Mouse (Mus musculus) olfactory bulb, adult 2 months (tissue): ENCODE data around the gene Rpl27. TPM values are rescaled to one million over a fixed set of nuclear protein-coding genes. Genes with fewer than 3 reads are reported as not detected.
A peak's percentile ranks its signal among the peaks of the same experiment; 100 is the strongest.
"Not testable (repeated sequence)": the region's sequence is repeated elsewhere in the genome, so short reads cannot be mapped to it uniquely, and the experiment has no call there.

Experiments
- H3K27ac ChIP-seq: fragments of 200-500 bp; 2 replicates; pipeline ENCODE4 v1.5.1; 2012; ENCODE audit warnings: low read depth, low read length; ENCODE audit not compliant: insufficient read depth
- H3K4me1 ChIP-seq: fragments of 200-500 bp; 2 replicates; pipeline ENCODE4 v1.6.1; 2012; ENCODE audit warnings: low read length; ENCODE audit not compliant: control insufficient read depth, insufficient read depth
- H3K4me3 ChIP-seq: fragments of 200-500 bp; 2 replicates; pipeline ENCODE4 v1.5.1; 2012; ENCODE audit warnings: mild to moderate bottlenecking, low read depth, low read length, moderate library complexity; ENCODE audit not compliant: insufficient read depth
- CTCF ChIP-seq: fragments of 200-500 bp; IDR thresholded peaks from 2 replicates; pipeline ENCODE4 v1.5.1; 2012; ENCODE audit warnings: low read depth, mild to moderate bottlenecking, low read length, moderate library complexity; ENCODE audit not compliant: insufficient read depth
- POLR2A ChIP-seq: fragments of 200-500 bp; IDR thresholded peaks from 2 replicates; pipeline ENCODE4 v1.6.1; 2012; ENCODE audit warnings: mild to moderate bottlenecking, low read depth, low read length, moderate library complexity; ENCODE audit not compliant: insufficient read depth
- WGBS: fragments of 180-500 bp; shearing (Covaris S2); methylation state at CpG from one replicate; pipeline ENCODE4 v1.1.7; 2018; 5-methylcytosine and 5-hydroxymethylcytosine counted together
- polyA plus RNA-seq: library from polyadenylated mRNA; stranded (reverse); fragments of >200 nt; gene quantifications from 2 replicates; pipeline ENCODE4 v1.2.4, GENCODE M21; 2012; ENCODE audit warnings: low replicate concordance; ENCODE audit not compliant: missing spikeins, insufficient read depth, insufficient read length

The Rpl27 gene
- polyA plus RNA-seq, 1 experiment: not detected

DNA sequence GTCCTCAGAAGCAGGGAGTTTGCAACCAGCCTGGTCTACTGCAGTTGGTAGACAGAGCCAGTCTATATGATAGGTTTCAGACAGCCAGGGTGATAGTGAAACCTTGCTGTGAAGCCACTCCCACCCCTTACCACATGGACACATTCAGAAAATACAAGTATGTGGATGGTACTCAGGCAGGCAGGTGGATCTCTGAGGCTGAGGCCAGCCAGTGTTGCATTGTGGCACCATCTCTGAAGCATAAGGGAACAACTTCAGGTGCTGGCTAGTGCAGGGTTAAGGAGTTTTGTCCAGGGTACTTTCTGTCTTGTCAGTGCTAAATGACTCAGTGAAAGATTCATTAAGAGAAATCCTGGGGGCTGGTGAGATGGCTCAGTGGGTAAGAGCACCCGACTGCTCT, 4.2 kb downstream of the Rpl27 start:
- 75% methylated on average over 1 of the region's 1 CpGs for WGBS
- TF ChIP-seq POLR2A: no peak
- no peak for TF ChIP-seq CTCF
- Histone ChIP-seq H3K27ac (no peak overlapping the region), H3K4me1 (peaks cover 4% of the 10 kb centered on the region; the same call in 1 of the 2 replicates), H3K4me3 (no peak overlapping the region)

DNA sequence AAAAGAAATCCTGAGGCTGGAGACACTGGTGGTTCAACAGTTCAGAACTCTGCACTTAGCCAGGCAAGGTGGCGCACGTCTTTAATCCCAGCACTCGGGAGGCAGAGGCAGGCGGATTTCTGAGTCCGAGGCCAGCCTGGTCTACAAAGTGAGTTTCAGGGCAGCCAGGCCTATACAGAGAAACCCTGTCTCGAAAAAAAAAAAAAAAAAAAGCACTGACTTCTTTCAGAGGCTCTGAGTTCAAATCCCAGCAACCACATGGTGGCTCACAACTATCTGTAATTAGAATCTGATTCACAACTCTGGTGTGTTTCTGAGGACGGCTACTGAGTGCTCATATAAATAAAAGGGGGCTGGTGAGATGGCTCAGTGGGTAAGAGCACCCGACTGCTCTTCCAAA, 4.8 kb downstream of the Rpl27 start:
- H3K4me1 ChIP-seq, H3K27ac ChIP-seq, H3K4me3 ChIP-seq: not testable (repeated sequence)
- WGBS: 86% methylated on average over 8 of the region's 8 CpGs

DNA sequence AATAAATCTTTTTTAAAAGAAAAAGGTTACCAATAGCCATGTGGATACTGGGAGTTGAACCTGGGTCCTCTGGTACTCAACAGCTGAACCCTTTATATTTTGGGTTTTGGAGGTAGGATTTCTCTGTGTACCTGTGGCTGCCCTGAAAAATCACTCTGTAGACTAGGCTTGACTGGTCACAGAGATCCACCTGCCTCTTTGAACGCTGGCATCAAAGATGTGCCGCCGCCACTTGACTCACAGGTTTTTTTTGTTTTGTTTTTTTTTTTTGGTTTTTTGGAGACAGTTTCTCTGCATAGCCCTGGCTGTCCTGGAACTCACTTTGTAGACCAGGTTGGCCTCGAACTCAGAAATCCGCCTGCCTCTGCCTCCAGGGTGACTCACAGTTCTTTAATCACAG, 5.7 kb downstream of the Rpl27 start:
- Histone ChIP-seq H3K27ac (no peak overlapping the region), H3K4me1 (peaks cover 4% of the 10 kb centered on the region; the same call in 1 of the 2 replicates), H3K4me3 (no peak overlapping the region)
- TF ChIP-seq POLR2A (no peak), CTCF (no peak)
- 81% methylated on average over 5 of the region's 5 CpGs for WGBS

DNA sequence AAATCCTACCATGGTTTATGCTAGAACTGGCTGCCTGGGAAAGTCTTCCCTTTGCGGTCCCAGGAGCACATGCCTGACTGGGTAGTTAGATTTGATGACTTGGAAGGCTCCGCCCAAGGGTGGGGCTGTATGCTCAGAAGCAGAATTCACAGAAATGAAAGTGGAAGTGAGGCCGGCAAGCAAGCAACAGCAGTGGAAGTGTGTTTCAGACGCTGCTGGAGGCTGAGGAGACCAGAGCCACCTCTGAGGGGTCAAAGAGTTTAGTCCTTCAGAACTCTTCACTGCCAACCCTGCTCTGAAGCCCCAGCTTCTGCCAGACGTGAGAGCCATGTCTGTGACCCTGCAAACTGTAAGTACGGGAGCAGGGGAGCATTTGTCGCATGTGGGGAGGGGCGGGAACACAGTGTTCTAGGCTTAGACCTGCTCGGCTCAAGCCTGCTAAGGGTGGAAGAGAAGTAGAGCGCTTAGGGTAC, 6.2 kb downstream of the Rpl27 start, which contains the start of gene Ifi35:
Ifi35 (plus strand) TSS at position 134 of the 473 bp plus-strand sequence.
- 39% methylated on average over 10 of the region's 10 CpGs for WGBS
- TF ChIP-seq POLR2A (no peak), CTCF (no peak)
- Histone ChIP-seq H3K4me3 (peak within 1 kb of the TSS; percentile 41), H3K4me1 (peaks cover 3% of the 10 kb centered on the region; the same call in 1 of the 2 replicates), H3K27ac (no peak within 1 kb of the TSS)

DNA sequence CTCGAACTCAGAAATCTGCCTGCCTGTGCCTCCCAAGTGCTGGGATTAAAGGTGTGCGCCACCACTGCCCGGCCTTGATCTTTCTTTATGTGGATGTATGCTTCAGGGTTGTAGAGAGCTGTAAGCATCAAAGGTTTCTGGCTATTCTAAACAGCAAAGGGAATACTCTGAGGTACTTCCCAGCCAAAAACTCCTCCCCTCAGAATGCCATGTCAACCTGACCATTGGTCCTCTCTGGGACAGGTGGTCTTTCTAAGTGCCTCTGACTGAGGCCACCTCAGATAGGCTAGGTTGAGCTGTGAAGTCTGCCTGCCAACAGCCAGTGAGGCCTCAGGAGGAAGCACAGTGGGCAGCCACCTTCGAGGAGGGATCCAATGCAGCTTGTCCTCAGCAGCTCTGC, 6.8 kb downstream of the Rpl27 start:
- no peak overlapping the region for H3K27ac ChIP-seq
- TF ChIP-seq CTCF (no peak), POLR2A (no peak)
- WGBS: 76% methylated on average over 4 of the region's 4 CpGs
- no peaks in the 10 kb centered on the region; the same call in 1 of the 2 replicates for H3K4me1 ChIP-seq
- H3K4me3 ChIP-seq: no peak overlapping the region

DNA sequence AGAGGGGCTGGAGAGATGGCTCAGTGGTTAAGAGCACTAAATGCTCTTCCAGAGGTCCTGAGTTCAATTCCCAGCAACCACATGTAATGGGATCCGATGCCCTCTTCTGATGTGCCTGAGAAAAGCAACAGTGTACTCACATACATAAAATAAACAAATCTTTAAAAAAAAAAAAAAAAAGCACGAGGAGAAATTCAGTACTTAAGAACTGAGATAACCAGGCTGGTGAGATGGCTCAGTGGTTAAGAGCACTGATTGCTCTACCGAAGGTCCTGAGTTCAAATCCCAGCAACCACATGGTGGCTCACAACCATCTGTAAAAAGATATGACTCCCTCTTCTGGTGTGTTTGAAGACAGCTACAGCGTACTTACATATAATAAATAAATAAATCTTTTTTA, 7.5 kb downstream of the Rpl27 start:
- H3K4me3 ChIP-seq, H3K4me1 ChIP-seq, H3K27ac ChIP-seq: not testable (repeated sequence)
- WGBS: 85% methylated on average over 4 of the region's 4 CpGs

DNA sequence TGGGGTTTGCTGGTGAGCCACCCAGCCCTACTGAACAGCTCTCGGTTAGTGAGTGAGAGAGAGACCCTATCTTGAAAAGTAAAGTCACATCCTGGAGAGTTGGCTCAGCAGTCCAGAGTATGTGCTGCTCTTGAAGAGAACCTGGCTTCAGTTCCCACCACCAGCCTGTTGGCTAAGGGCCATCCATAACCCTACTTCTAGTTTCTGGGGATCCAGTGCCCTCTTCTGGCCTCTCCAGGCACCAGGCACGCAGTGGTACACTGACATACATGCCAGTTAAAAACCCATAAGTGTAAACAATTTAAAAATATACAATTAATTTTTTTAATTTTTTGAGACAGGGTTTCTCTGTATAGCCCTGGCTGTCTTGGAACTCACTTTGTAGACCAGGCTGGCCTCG, 8.3 kb downstream of the Rpl27 start:
- 84% methylated on average over 3 of the region's 3 CpGs for WGBS
- H3K27ac ChIP-seq: no peak overlapping the region
- no peaks in the 10 kb centered on the region; the same call in 1 of the 2 replicates for H3K4me1 ChIP-seq
- TF ChIP-seq CTCF (no peak), POLR2A (no peak)
- no peak overlapping the region for H3K4me3 ChIP-seq

DNA sequence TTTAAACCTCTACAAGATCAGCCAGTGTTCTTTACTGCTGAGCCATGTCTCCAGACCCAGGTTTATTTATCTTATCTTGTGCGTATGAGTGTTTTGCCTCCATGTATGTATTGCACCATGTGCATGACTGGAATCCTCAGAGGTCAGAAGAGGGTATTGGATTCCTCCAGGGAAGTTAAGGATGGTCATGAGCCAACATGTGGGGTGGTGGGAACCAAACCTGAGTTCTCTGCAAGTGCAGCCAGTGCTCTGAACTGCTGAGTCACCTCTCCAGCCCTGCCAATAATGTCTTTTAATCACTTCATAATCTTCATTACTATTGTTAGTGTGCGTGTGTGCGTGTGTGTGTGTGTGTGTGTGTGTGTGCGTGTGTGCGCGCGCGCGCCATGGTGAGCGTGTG, 9.4 kb downstream of the Rpl27 start:
- WGBS: 93% methylated on average over 10 of the region's 10 CpGs
- no peaks in the 10 kb centered on the region; the same call in 1 of the 2 replicates for H3K4me1 ChIP-seq
- H3K27ac ChIP-seq: no peak overlapping the region
- no peak overlapping the region for H3K4me3 ChIP-seq
- TF ChIP-seq CTCF (no peak), POLR2A (no peak)

DNA sequence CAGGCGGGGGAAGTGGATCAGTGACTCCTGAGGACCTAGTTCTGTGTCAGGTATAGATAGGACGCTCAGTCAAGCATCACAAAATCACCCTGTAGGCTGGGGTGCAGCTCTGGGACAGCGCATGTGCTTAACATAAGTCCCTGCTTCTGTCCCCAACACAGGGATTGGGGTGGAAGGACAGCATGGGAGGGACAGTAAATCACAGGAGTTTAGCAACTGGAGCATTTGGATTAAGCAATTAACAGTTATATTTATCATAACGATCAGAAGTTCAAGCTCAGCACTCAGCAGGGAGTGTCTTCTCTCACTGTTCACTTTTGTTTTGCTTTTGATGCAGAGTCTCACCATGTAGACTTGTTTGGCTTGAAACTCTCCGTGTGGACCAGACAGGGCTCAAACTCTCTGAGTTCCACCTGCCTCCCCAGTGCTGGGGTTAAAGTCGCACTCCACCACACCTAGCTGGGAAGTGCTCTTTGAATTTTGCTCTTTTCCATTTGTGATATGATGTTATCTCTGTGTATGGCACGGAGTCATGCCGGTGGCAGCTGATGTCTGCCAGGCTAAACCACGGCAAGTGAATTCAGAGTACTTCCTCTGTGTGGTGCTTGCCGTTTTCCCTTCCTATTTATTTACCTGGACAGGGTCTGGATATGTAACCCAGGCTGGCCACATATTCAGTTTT, 10.1 kb downstream of the Rpl27 start:
- no peaks in the 10 kb centered on the region; the same call in 1 of the 2 replicates for H3K4me1 ChIP-seq
- WGBS: 69% methylated on average over 10 of the region's 10 CpGs
- no peak overlapping the region for H3K27ac ChIP-seq
- no peak overlapping the region for H3K4me3 ChIP-seq
- TF ChIP-seq POLR2A (no peak), CTCF (no peak)

DNA sequence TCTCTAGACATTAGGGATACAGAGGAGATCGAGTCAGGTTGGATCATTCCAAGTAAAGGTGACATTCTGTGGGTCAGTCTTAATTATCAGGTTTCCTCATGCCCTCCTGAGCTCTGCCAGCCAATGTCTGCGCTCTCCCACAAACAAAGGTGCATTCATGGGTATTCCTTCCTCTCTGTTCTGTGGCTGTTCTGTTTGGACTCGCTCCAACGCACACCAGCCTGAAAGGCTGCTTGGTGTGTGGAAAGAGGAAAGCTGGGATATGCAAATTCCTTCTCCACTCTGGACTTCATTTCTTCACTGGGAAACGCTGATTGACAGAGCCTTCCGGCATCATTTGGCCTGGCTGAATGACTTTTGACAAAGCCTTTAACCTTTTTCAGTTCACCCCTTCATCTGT, 12.6 kb downstream of the Rpl27 start:
- Histone ChIP-seq H3K4me3 (no peak overlapping the region), H3K4me1 (0 out of 2 replicates have a peak, but pooled peaks cover 3% of the 10 kb centered on the region), H3K27ac (no peak overlapping the region)
- no peak for TF ChIP-seq POLR2A
- TF ChIP-seq CTCF: no peak
- WGBS: 16% methylated on average over 6 of the region's 6 CpGs
